Mouse (Mus musculus) embryonic facial prominence, embryonic 14.5 days (tissue): ENCODE results near the gene Oas1d. TPM values are rescaled to one million over a fixed set of nuclear protein-coding genes. Genes with fewer than 3 reads are reported as not detected.
"Not testable (repeated sequence)": the region's sequence is repeated elsewhere in the genome, so short reads cannot be mapped to it uniquely, and the experiment has no call there.

Experiments
- ATAC-seq: fragments of 200-750 bp; cut with Nextera tagmentation; 2 replicates; pipeline ENCODE4 v1.8.0; 2017; ENCODE audit warnings: low read depth, moderate number of reproducible peaks, moderate TSS enrichment
- DNase-seq: peaks from one replicate; pipeline ENCODE4 v3.0.0-alpha.2; 2015; ENCODE audit warnings: low spot score
- H3K27ac ChIP-seq: fragments of 300-500 bp; sonication (generic); replicated peaks from 2 replicates; pipeline ENCODE4 v1.5.1; 2014; ENCODE audit warnings: low read depth, mild to moderate bottlenecking, low read length, moderate library complexity
- H3K27me3 ChIP-seq: fragments of 300-500 bp; sonication (generic); replicated peaks from 2 replicates; pipeline ENCODE4 v1.6.1; 2014; ENCODE audit warnings: low read length; ENCODE audit not compliant: control insufficient read depth, insufficient read depth
- H3K36me3 ChIP-seq: fragments of 300-500 bp; sonication (generic); 2 replicates; pipeline ENCODE4 v1.6.1; 2014; ENCODE audit warnings: low read length, mixed read lengths; ENCODE audit not compliant: control insufficient read depth, insufficient read depth
- H3K4me1 ChIP-seq: fragments of 300-500 bp; sonication (generic); 2 replicates; pipeline ENCODE4 v1.6.1; 2014; ENCODE audit warnings: antibody characterized with exemption, low read length; ENCODE audit not compliant: control insufficient read depth, insufficient read depth
- H3K4me2 ChIP-seq: fragments of 300-500 bp; sonication (generic); 2 replicates; pipeline ENCODE4 v1.6.1; 2014; ENCODE audit warnings: low read depth, mild to moderate bottlenecking, low read length, moderate library complexity, mixed read lengths
- H3K4me3 ChIP-seq: fragments of 300-500 bp; sonication (generic); 2 replicates; pipeline ENCODE4 v1.5.1; 2014; ENCODE audit warnings: low read depth, mild to moderate bottlenecking, low read length
- H3K9ac ChIP-seq: fragments of 300-500 bp; sonication (generic); 2 replicates; pipeline ENCODE4 v1.6.1; 2014; ENCODE audit warnings: low read depth, mild to moderate bottlenecking, low read length, moderate library complexity, mixed read lengths
- H3K9me3 ChIP-seq: fragments of 300-500 bp; sonication (generic); 2 replicates; pipeline ENCODE4 v1.6.1; 2016; ENCODE audit warnings: low read length; ENCODE audit not compliant: control insufficient read depth
- WGBS: fragments of 180-500 bp; shearing (Covaris S2); extraction: QIAGEN DNeasy Blood & Tissue Kit; methylation state at CpG from one replicate; pipeline ENCODE4 v1.1.7; 2014; 5-methylcytosine and 5-hydroxymethylcytosine counted together
- polyA plus RNA-seq: library from polyadenylated mRNA; unstranded; fragments of >200 nt; fragmentation: Nextera tagmentation; extraction: Ambion mirVana; gene quantifications from 2 replicates; pipeline ENCODE4 v1.2.1, GENCODE M21; 2014

The Oas1d gene
- polyA plus RNA-seq, result not detected in 2 replicates

- H3K9me3 ChIP-seq, H3K4me1 ChIP-seq, ATAC-seq, H3K27ac ChIP-seq, H3K9ac ChIP-seq, H3K27me3 ChIP-seq, DNase-seq, H3K4me3 ChIP-seq, H3K36me3 ChIP-seq, H3K4me2 ChIP-seq: not testable (repeated sequence)
- 53% methylated on average over 8 of the region's 8 CpGs for WGBS
Measured at GRCm38 (mm10) chr5:120914204-120914603, at the start of gene Oas1d. Oas1d (plus strand) TSS chr5:120914536.

- no peaks in the 10 kb centered on the region for H3K27me3 ChIP-seq
- WGBS, result 61% methylated on average over 3 of the region's 3 CpGs
- no peak overlapping the region for H3K27ac ChIP-seq
- H3K9me3 ChIP-seq, result no peaks in the 10 kb centered on the region
- no peak overlapping the region for H3K4me3 ChIP-seq
- H3K4me1 ChIP-seq, result no peaks in the 10 kb centered on the region
- no peak for DNase-seq
- no peak overlapping the region for H3K9ac ChIP-seq
- no peaks in the 10 kb centered on the region for H3K36me3 ChIP-seq
- no peak for ATAC-seq
- no peak overlapping the region for H3K4me2 ChIP-seq
Measured at GRCm38 (mm10) chr5:120865336-120865860, 48.9 kb upstream of the Oas1d start.

DNA sequence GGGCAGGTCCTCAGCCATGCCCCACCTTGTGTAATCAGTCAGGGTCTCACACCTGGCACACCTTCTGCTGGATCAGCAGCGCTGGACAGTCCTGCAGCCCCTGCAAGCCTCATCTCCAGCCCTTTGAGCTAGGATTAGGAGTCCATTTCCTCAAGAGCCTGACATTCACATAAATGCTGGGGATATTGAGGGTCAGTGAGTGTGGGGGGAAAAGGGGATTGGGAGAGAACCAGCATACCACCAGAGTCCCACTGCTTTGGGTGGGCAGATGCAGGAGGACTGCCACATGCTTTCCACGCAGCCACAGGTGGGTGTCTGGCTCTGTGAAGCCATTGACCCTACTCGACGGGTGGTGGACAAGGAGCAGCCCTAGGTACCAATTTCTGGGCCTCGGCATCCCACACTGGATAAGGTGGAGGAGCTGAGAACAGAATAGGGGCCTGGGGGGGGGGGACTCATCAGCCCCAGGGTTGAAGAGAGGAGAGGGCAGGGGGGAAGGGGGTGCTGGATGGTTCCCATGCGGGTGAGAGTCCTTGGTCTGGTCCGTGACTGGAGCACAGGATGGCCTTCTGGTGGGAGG, 44.8 kb upstream of the Oas1d start:
- WGBS, result 81% methylated on average over 7 of the region's 7 CpGs
- ATAC-seq, result no peak

DNA sequence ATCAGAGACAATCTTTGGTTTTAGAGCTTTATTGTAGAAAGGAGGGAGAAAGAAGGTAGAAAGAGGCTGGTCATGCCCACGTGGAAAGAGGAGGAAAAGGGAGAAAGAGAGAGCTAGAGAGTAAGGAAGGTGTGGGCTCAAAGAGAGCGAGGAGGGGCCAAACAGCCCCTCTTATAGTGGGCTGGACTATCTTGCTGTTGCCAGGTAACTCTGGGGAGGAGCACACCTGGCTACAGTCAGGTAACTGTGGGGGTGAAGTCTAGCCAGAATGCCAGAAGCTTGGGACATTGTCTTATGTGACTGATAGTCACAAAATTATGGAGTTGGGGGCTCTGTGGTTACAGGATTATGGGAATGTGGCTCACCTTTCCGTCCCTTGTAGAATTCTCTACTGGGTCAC, 44.3 kb upstream of the Oas1d start:
- no peaks in the 10 kb centered on the region for H3K4me1 ChIP-seq
- 49% methylated on average over 3 of the region's 3 CpGs for WGBS
- H3K36me3 ChIP-seq, result no peaks in the 10 kb centered on the region
- DNase-seq (no peak), ATAC-seq (no peak)
- H3K9ac ChIP-seq, result no peak overlapping the region
- H3K27ac ChIP-seq, result no peak overlapping the region
- H3K4me2 ChIP-seq, result no peak overlapping the region
- H3K9me3 ChIP-seq, result no peaks in the 10 kb centered on the region
- H3K4me3 ChIP-seq, result no peak overlapping the region
- no peaks in the 10 kb centered on the region for H3K27me3 ChIP-seq

More for the DNA sequence above, 44.8 kb upstream of the Oas1d start:
- no peak overlapping the region for H3K4me3 ChIP-seq
- H3K9ac ChIP-seq, result no peak overlapping the region
- H3K4me1 ChIP-seq, result no peaks in the 10 kb centered on the region
- no peaks in the 10 kb centered on the region for H3K27me3 ChIP-seq
- H3K9me3 ChIP-seq, result no peaks in the 10 kb centered on the region
- no peaks in the 10 kb centered on the region for H3K36me3 ChIP-seq
- H3K4me2 ChIP-seq, result no peak overlapping the region
- H3K27ac ChIP-seq, result no peak overlapping the region
- DNase-seq, result no peak

DNA sequence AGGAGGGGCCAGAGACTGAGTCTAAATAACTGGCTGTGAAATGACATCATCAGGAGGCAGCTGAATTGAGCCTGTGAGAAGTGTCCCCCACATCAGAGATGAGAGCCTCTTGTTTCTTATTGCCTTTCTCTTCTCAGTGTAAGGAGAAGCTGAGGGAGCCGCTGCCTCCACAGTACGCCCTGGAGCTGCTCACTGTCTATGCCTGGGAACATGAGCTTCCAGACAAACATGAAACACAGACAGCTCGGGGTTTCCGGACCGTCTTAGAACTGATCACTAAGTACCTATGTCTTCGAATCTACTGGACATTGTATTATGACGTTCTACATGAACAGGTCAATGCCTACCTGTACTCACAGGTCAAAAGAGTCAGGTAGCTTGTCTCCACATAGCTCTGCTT, 43.6 kb upstream of the Oas1d start:
- Histone ChIP-seq H3K9ac (no peak overlapping the region), H3K4me3 (no peak overlapping the region), H3K27ac (no peak overlapping the region), H3K4me2 (no peak overlapping the region), H3K9me3 (no peaks in the 10 kb centered on the region), H3K27me3 (no peaks in the 10 kb centered on the region), H3K4me1 (no peaks in the 10 kb centered on the region), H3K36me3 (no peaks in the 10 kb centered on the region)
- DNase-seq, result peak; percentile 15
- ATAC-seq, result no peak
- WGBS, result 69% methylated on average over 7 of the region's 7 CpGs

DNA sequence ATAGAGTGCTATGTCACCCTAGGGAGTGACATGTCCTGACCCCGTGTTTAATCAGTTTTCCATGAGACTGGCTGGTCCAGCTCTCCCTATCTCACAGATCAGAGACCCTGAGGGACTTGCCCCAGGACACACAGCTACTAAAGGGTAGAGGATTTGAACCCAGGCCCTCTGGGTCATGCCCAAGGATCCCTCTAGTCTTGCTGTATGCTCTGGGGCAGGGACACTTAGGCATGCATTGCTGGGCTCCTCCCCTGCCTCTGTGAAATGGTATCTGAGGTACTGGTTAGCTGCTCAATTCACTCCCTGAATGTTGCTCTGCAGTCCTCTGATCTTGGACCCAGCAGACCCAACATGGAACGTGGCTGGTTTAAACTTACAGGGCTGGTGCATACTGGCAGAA, 42.9 kb upstream of the Oas1d start:
- no peak overlapping the region for H3K4me2 ChIP-seq
- no peaks in the 10 kb centered on the region for H3K9me3 ChIP-seq
- no peaks in the 10 kb centered on the region for H3K27me3 ChIP-seq
- H3K27ac ChIP-seq, result no peak overlapping the region
- no peak overlapping the region for H3K4me3 ChIP-seq
- WGBS, result 59% methylated on average over 2 of the region's 2 CpGs
- no peaks in the 10 kb centered on the region for H3K4me1 ChIP-seq
- H3K9ac ChIP-seq, result no peak overlapping the region
- DNase-seq, result no peak
- no peaks in the 10 kb centered on the region for H3K36me3 ChIP-seq
- no peak for ATAC-seq

GRCm38 (mm10) chr5:120876839-120877238, 37.5 kb upstream of the Oas1d start:
- not testable (repeated sequence) for H3K27ac ChIP-seq, DNase-seq, ATAC-seq, H3K9me3 ChIP-seq, H3K36me3 ChIP-seq, H3K27me3 ChIP-seq, H3K4me1 ChIP-seq, H3K4me3 ChIP-seq, H3K4me2 ChIP-seq, H3K9ac ChIP-seq
- WGBS, result 63% methylated on average over 2 of the region's 3 CpGs

GRCm38 (mm10) chr5:120877407-120877806, 36.9 kb upstream of the Oas1d start:
- H3K9ac ChIP-seq, H3K27ac ChIP-seq, ATAC-seq, H3K4me3 ChIP-seq, DNase-seq, H3K4me1 ChIP-seq, H3K4me2 ChIP-seq, H3K9me3 ChIP-seq, H3K36me3 ChIP-seq, H3K27me3 ChIP-seq: not testable (repeated sequence)
- WGBS, result 71% methylated on average over 2 of the region's 2 CpGs

GRCm38 (mm10) chr5:120878803-120879202, 35.5 kb upstream of the Oas1d start:
- 57% methylated on average over 2 of the region's 2 CpGs for WGBS
- not testable (repeated sequence) for H3K4me2 ChIP-seq, H3K27ac ChIP-seq, H3K36me3 ChIP-seq, DNase-seq, H3K9ac ChIP-seq, H3K9me3 ChIP-seq, ATAC-seq, H3K4me1 ChIP-seq, H3K27me3 ChIP-seq, H3K4me3 ChIP-seq
